Mouse (Mus musculus) testis, postnatal 10 days (tissue): ENCODE measurements around the gene 6430571L13Rik.

Source experiments
- DNase-seq: peaks from one replicate; pipeline ENCODE4 v3.0.0; 2021; ENCODE audit warnings: low spot score

6430571L13Rik gene

DNA sequence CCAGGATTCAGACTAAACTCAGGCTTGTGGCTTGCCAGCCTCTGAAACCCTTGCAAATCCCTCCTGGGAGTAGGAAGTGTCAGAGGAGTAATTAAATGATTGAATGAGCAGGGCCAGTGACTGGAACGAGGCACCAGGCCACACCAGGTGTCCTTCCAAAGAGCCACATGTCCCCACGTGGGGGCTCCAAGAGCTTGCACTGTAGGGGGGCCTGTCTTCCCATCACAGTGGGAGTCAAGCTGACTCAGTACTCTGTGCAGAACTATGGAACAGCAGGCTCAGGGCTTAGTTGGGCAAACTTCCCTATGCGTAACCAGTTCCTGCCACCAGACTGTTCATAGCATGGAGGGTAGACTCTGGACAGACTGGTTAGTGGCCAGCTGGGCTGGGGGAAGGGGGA is 44.0 kb downstream of the 6430571L13Rik start:
- no peak for DNase-seq

DNA sequence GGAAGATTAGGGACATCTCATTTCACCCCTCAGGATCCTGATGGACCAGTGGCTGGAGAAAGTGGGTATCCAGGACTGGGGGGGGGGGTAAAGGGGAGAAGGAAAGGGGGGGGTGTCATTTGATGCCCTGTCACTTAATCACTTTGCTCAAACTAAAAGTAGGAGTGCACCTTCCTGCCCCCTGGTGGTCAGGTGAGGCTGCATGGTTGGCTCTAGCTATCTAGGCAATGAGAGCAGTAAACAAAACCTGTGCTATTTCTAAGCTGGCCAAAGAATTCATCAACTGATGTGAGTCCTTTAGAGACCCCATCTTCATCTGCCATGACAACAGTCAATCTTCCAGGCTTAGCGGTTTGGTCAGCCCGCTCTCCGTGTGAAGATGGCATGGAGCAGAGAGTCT is 46.3 kb downstream of the 6430571L13Rik start:
- DNase-seq = no peak

DNA sequence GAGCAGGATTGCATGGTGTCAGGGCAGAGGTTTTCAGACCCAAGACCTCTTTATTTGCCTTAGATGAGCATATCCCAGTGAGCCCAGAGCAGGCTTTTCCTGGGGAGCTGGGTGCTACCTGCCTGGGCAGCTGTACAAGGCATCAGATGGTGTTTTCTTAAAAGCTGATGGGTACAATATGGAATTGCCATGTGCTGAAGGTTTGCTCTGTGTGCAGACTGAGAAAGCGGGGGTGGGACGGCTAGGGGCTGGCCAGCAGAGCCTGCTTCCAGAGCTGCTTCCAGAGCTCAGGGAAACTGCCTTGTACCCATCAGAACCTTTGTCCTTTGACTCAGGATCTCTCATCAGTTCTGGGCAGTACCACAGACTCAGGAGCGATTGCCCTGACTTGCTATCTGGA is 47.3 kb downstream of the 6430571L13Rik start:
- no peak for DNase-seq

DNA sequence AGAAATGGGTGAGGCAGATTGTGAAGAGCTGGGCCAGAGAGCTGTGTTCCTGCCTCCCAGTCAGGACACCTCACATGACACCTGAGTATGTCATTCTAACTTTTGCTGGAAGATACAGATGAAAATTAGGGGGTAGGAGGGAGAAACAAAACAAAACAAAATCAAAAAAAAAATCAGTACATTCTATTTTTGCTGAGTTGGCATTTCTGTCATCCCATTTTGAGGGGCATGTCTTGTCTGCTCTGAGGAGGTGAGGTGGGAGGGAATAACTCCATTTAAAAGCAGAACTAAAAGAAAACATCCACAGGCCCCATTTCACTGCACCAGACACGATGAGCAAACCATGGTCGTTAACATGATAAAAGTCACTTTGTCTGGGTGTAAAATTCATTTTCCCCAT is 47.9 kb downstream of the 6430571L13Rik start:
- DNase-seq = no peak

DNA sequence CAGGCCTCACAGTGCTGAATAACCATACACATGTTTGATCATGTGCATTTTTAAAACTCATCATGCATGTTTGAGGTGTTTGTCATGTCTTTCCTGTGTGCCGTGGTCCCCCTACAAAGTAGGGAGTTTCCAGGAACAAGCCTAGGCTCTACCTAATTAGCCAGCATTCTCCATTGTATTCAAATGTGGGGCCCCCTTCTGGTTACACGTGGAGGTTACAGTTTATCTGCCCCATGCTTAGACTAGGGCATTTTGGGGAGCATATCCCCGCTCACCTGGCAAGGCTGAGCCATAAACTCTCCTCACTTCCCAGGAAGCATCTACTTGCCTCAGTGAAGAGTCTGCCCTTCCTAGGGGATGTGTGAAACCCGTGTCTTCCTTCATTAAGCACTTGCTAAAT is 56.0 kb downstream of the 6430571L13Rik start:
- no peak for DNase-seq

DNA sequence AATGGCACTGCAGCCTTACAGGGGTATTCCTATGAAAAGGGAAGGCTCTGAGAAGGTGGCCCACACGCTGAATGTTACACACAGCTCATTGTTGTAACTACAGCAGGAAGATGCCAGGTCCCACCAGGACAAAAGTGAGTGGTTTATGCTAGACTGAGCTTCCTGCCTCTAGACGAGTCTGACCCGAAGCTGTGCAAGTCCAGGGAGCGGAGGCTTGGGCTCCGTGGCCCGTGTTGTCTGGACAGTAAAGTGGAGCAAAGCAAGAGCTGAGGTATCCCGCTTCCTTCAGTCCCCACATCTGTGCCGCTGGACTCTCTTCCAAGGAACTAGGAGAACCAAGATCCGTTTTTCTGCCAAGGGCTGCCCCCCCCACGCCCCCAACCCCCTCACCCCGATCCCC is 58.6 kb downstream of the 6430571L13Rik start:
- DNase-seq = no peak

DNA sequence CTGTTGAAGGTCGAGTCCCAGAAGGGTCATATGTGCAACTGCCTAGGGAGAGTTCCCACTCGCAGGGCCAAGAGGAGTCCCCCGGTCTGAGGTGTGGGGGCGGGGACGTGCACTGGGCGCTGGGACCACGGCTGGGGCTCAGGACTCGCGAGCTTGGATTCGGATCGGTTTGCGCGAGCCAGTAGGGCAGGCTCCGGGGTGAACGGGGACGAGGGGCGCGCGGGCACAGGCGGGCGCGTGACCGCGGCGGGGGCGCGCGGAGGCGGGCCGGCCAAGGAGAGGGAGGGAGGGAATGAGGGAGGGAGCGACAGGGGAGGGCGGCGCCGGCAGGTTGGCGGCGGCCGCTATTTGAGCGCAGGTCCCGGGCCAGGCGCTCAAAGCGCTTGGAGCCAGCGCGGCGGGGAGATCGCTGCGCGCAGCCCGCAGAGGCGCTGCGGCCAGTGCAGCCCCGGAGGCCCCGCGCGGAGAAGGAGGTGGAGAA is 59.1 kb downstream of the 6430571L13Rik start, which contains the start of gene Cacna2d2:
TSS of gene Cacna2d2 (plus strand) at position 122 of the 481 bp plus-strand sequence.
- peak; percentile 61 for DNase-seq

DNA sequence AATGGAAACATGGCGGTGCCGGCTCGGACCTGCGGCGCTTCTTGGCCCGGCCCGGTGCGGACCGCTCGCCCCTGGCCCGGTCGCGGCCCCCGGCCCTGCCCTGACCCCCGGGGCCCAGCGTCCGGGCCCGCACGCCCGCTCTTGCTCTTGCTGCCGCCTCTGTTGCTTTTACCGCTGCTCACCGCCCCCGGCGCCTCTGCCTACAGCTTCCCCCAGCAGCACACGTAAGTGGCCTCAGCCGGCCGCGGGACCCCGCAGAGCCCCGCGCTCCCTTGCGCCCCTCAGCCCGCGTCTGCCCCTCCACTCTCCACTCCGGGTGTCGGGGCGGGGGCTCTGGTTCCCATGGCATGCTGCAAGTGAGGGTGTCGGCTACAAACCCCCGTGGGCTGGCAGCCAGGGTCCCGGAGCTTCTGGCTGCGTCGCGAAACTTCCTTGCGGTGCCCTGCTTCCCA is 59.7 kb downstream of the 6430571L13Rik start:
- DNase-seq = peak; percentile 46

DNA sequence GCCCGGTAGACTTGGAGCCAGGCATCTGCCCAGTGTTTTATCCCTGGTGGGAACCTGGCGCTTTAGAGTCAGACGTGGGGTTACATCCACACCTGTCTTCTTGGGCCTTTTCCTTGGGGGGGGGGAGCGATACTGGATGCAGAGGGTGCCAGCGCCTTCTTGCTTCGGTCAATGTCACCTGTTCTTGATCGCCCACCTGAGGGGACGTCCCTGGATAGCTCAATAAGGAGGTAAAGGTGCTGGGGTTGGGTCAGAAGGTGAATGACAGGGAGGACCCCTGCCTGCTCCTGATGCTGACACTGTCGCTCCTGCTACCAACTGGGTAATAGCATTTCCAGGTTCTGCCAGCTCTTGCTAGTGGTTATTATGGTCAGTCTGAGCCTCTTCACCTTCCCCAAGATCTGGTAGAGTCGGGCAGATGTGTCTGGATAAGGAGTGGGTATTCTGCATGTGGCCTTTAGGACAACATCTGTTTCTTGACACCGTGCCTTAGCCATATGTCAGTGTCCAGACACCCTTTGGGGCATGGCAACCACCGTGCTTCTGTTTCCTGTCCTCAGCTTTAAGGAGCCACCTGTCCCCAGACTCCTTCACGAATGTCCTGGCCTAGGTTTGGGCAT is 60.4 kb downstream of the 6430571L13Rik start:
- DNase-seq = no peak
